Mouse (Mus musculus) lung, adult 2 months (tissue): ENCODE results near the gene Lrmda. TPM values are rescaled to one million over a fixed set of nuclear protein-coding genes. Genes with fewer than 3 reads are reported as not detected.

ENCODE experiments used
- DNase-seq: peaks from one replicate; pipeline ENCODE4 v3.0.0; 2022
- H3K4me1 ChIP-seq: fragments of 200-500 bp; 2 replicates; pipeline ENCODE4 v1.6.1; 2011; ENCODE audit warnings: low read length; ENCODE audit not compliant: control insufficient read depth, insufficient read depth
- H3K4me3 ChIP-seq: fragments of 200-500 bp; replicated peaks from 2 replicates; pipeline ENCODE3; 2011; ENCODE audit warnings: low read depth, mild to moderate bottlenecking, control low read depth, low read length; ENCODE audit errors: extremely low read depth
- CTCF ChIP-seq: fragments of 200-500 bp; IDR thresholded peaks from 2 replicates; pipeline ENCODE4 v1.5.1; 2011; ENCODE audit warnings: mild to moderate bottlenecking, low read length, control low read depth; ENCODE audit not compliant: insufficient read depth
- POLR2A ChIP-seq: fragments of 200-500 bp; IDR thresholded peaks from 2 replicates; pipeline ENCODE4 v1.6.1; 2011; ENCODE audit warnings: low read depth, mild to moderate bottlenecking, control low read depth, low read length, borderline replicate concordance; ENCODE audit errors: extremely low read depth
- WGBS: fragments of 180-500 bp; shearing (Covaris S2); methylation state at CpG from one replicate; pipeline ENCODE4 v1.1.7; 2018; 5-methylcytosine and 5-hydroxymethylcytosine counted together
- polyA plus RNA-seq: library from polyadenylated mRNA; depleted of rRNA; stranded (reverse); fragments of >200 nt; gene quantifications from 2 replicates; pipeline ENCODE4 v1.2.3, GENCODE M21; 2012

Lrmda gene
- polyA plus RNA-seq, 1 experiment, result 1.8 TPM

DNA sequence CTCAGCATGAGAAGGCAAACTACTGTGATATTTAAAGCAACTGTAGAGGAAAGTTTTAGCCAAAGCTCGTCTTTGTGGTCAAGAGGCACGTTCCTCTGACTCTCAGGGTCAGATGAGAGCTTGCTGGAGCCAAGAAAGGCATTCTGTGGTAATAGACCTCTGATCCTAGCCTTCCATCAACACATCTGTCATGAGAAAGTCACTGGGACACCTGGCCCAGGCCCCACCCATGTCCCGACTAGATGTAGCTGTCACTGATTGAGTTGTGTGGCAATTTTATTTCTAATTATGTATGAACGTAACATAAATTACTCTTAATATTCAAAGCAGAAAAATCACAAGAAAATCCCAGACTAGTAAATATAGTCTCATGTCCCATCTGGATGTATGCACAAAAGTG lies 624.0 kb downstream of the Lrmda start:
- DNase-seq, result no peak
- peaks cover 7% of the 10 kb centered on the region; the same call in 1 of the 2 replicates for H3K4me1 ChIP-seq
- 56% methylated on average over 4 of the region's 4 CpGs for WGBS
- TF ChIP-seq POLR2A (no peak), CTCF (no peak)
- H3K4me3 ChIP-seq, result no peak overlapping the region

DNA sequence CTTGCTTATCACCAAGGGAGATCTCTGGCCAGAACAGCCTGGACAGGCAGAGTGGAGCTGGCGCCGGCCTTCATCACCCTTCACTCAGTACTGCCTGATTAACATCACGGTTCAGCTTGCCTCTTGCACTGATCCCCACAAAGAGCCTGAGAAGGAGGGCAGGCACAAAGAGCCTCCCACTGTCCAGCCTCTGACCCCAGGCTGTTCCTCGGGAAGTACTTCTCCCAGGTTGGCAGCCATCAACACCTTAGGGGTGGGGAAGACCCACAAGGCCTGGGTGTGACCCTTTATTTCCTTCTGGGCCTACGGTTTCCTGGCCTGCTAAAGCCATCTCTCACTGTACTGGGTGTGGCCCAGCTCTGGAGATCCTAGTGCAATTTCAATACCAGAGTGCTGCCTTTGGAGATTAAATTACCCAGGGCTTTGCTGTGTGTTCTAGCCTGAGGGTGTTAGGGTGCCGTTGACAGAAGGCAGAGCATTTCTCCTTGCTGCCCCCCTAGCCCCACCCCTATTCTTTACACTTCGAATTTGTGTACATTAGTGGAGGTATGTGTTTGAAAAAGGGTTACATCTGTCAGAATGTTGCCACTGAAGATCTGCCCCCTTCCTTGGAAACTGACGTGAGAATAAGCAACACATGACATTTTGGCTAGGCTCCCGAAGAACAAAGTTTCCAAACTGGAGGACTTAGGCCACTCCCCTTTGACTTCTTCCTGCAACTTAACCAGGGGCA lies 628.5 kb downstream of the Lrmda start:
- 32% methylated on average over 9 of the region's 9 CpGs for WGBS
- TF ChIP-seq CTCF, result no peak
- no peak for TF ChIP-seq POLR2A
- Histone ChIP-seq H3K4me3 (no peak overlapping the region), H3K4me1 (peaks cover 15% of the 10 kb centered on the region)
- peak; percentile 18 for DNase-seq

DNA sequence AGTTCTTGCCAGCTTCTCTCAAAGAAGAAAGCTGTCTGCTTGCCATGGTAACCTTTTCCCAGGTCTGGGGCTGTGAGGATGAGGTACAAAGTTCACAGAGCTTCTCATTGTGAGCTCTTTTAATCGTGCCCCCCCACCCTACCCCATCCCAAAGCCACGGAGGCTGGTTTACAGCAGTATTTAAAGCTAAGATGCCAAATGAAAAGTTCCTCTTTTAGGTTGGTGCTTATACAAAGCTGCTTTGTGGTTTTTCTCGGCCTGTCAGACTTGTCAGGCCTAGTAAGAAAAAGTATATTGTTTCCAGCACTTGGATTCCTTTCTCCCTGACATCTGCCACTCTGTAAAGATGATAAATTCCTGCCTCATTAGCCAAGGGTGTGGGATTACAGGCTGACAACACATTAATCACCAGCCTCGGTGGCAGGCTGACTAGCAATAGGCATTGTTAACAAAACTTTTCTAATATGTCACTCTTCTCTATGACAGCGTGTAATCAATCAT lies 629.9 kb downstream of the Lrmda start:
- WGBS, result 46% methylated on average over 5 of the region's 5 CpGs
- DNase-seq, result no peak
- H3K4me3 ChIP-seq, result no peak overlapping the region
- peaks cover 15% of the 10 kb centered on the region for H3K4me1 ChIP-seq
- TF ChIP-seq CTCF (no peak), POLR2A (no peak)

DNA sequence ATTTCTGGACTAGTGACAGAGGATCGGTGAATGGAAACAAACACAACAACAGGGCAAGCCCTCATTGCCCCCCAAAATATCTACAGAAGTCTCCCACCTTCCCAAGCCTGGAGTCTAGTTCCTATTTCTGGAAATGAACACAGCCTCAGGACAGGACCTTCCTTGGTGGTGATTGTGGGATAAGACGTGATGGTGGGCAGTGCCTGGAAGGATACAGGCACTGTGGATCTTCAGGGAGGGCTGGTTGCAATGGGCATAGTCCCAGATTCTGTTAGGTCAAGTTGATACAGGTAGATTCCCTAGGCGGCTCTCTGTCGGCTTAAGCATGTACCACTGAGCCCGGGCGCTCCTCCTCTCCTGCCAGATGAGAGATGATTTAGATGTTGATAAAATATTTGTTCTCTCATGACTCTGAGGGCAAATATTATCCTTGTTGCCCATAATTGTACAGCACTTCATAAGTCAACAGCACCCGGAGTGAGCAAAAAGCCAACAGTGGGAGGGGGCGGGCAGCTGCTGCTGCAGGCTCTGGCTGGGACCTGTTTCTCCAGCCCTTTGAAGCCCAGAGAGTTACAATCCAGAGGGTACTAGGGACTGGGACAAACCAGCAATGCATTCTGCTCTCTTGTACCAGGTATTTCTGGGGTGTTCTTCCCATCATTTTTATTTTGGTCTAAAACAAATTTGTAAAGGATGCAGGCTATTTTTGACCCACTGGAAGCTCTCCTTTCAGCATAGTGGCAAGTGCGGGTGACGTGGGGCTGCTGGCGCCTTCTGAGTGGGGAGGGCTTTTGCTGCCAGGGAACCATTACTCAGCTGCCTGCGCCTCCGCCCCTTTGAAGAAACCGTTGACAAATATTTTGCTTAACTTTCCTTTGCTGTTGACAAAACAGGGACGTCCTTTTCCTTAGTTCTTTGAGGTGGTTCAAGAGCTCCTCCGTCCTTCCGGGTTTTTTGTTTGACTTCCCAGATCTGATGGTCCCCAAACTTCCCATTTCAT lies 630.8 kb downstream of the Lrmda start:
- H3K4me1 ChIP-seq, result peaks cover 15% of the 10 kb centered on the region
- DNase-seq, result peak; percentile 31
- TF ChIP-seq POLR2A, result no peak
- no peak for TF ChIP-seq CTCF

DNA sequence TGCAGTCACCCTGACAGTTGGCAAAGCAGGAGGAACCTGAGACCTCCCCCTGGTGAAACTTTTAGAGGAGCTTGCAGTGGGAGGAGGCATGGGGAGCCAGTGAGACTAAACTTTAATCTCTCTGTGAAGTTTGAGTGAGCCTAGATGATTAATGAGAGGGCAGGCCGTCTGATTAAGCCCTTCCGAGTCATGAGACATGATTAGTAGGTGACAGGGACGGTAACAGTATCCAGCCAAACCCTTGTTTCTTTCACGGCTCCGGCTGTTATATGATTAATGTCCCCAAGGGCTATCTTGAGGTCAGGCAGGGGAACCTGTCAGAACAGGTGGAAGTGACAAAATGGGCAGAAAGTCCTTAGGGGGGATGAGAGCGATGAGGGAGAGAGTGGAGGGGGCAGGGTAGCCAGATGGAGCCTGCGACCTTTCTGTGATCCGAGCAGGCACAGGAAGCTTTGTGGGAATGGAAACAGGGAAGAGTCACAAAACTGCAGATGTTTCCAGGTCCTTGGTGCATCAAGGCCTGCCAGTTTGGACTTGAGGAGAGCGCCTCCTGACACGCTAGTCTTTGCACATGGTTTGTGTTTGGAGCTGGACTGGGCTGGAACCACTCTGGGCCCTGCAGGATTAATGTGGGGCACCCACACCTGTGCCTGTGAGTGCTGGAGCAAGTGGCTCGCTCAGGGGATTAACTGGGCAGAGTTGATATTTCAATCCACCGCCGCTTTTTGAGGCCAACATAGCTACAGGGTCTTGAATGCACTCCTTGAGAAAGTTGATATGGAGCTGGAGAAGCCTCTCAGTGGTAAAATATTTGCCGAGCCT lies 631.8 kb downstream of the Lrmda start:
- WGBS, result 54% methylated on average over 14 of the region's 14 CpGs
- no peak for DNase-seq
- Histone ChIP-seq H3K4me3 (no peak overlapping the region), H3K4me1 (peaks cover 15% of the 10 kb centered on the region)
- TF ChIP-seq CTCF (no peak), POLR2A (no peak)

More for the DNA sequence above, 630.8 kb downstream of the Lrmda start:
- H3K4me3 ChIP-seq, result no peak overlapping the region
- WGBS, result 33% methylated on average over 17 of the region's 17 CpGs

DNA sequence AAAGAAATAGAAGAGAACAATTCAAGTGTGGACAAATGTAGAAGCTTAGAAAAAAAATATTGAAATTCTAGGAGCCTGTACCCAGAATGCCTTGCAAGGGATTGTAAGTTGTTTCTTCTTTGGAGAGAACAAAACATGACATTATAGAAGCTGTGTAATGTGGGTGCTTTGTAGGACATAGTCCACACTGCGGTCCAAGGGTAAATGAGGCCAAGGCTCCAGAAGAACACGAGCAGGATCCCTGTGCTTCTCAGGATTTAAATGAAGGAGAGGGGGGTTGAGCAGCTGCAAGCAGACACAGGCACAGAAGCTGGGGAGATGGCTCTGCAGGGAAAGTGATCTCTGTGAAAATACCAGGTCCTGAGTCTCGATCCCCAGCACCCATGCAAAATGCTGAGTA lies 643.0 kb downstream of the Lrmda start:
- Histone ChIP-seq H3K4me3 (no peak overlapping the region), H3K4me1 (no peaks in the 10 kb centered on the region)
- no peak for DNase-seq
- TF ChIP-seq CTCF (no peak), POLR2A (no peak)
- WGBS, result 77% methylated on average over 3 of the region's 3 CpGs

DNA sequence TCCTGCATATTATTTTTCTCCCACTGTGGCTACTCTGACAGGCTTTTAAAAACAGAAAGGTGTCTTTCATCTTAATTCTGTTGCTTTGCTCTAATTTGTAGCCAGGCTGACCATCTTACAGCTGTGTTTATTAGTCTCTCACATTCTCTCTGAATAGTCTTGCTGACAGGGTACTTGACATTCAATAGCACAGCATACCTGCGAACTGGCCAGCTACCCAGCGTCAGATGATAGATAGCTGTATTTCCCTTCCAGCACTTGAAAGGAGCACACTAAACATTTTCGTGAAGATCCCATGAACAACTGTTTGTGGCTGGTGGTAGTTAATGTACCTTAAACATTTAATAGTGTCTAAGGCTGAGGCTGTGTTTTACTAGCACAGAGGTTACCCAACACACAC lies 646.9 kb downstream of the Lrmda start:
- no peaks in the 10 kb centered on the region for H3K4me1 ChIP-seq
- WGBS, result 66% methylated on average over 3 of the region's 3 CpGs
- no peak for DNase-seq
- no peak overlapping the region for H3K4me3 ChIP-seq
- no peak for TF ChIP-seq CTCF
- TF ChIP-seq POLR2A, result no peak

DNA sequence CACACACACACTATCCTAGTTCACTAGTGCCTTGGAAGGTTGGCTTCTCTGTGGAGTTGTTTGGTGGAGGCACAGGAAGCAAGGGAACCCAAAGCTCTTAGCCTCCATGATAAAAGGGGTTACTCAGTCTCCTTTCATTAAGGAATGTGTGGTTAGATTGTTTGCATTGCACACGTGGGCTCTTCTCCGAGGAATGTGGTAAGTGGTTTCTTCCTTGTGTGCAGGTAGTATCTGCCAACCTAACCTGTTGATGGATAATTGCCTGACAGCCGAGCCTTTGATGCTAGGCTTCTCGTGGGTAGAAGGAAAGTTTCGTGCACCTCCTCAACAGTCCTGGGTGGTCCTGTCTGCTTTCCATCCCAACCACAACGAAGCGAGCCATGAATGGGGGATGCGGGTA lies 648.8 kb downstream of the Lrmda start:
- H3K4me1 ChIP-seq, result no peaks in the 10 kb centered on the region
- 41% methylated on average over 8 of the region's 8 CpGs for WGBS
- no peak for TF ChIP-seq POLR2A
- TF ChIP-seq CTCF, result no peak
- DNase-seq, result no peak
- H3K4me3 ChIP-seq, result no peak overlapping the region

DNA sequence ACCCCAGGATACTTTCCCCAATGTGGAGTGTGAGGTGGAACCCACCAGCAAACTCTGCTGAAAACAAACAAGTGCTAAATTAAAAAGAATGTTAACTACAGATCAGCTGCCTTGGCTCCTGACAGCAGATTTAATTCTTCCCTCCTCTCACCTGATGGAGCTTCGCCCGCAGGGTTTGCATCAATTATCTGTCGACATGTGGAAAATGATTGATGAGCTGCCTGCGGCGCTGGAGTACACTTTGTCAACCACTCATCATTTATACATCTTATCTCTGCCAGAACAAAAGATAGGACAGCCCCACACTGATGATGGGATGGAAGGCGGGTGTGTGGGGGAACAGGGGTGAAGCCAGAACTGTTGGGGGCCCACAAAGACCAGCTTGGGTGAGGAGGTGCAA lies 649.2 kb downstream of the Lrmda start:
- no peak for DNase-seq
- TF ChIP-seq CTCF, result no peak
- TF ChIP-seq POLR2A, result no peak
- no peaks in the 10 kb centered on the region for H3K4me1 ChIP-seq
- WGBS, result 52% methylated on average over 6 of the region's 6 CpGs
- no peak overlapping the region for H3K4me3 ChIP-seq
